Mouse (Mus musculus): ENCODE measurements at regions not wholly inside any gene's neighbourhood (a gene's known extent, or its start where the extent isn't known, plus 50 kb on each side); places are given as distances from the start of the nearest gene placed in this dataset.

DNA sequence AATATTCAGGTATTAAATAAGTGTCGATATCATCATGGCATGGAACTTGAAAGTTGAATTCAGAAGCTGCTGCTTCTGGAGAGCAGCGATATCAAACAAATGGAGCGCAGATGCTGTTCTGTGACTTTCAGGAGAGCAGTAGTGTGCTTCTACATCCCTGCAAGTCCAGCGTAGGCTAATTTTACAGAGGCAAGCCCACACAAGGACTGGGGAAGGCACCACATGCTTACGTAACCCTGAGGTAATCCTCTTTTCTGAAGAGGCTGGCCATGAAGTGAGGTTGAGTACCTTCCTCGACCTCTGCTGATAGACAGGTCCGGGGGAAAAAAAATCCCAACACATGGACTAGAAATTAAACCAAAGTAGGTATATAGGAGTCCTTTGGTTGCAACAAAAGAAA is 88.2 kb downstream of the Ddx11 start:
- TF ChIP-seq CTCF (IDR thresholded peaks at IDR 0.05; ENCODE audit: low read depth) (no peak), EP300 (optimal IDR thresholded peaks at IDR 0.05) (no peak)
